Mouse (Mus musculus): ENCODE results near the gene Gm20388. TPM values are rescaled to one million over a fixed set of nuclear protein-coding genes. Genes with fewer than 3 reads are reported as not detected.

Gm20388 gene
- polyA plus RNA-seq, 1 experiment from 2014 or later, result not detected

DNA sequence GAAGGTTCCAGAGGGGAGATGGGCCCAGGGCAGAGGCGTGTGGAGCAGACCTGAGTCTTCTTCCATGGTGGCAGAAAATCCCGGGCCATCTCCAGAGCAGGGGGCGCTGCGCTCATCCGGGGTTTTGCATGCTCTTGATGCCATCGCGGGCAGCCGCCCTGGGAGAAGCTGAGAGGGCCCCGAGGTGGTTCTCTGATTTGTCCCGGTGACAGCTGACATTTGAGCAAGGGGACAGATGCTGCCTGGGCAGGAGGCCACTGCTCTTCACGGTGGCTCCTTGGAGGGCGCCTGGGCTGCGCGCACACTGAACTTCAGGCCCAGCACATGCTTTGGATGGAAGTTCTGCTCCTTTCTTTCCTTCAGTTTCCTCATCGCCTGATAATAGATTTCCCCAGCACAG lies 2207.9 kb downstream of the Gm20388 start:
- WGBS, result 70% methylated on average over 15 of the region's 15 CpGs
- H3K9me3 ChIP-seq (ENCODE audit: control insufficient read depth, low read length), result no peaks in the 10 kb centered on the region
- ATAC-seq (ENCODE audit: insufficient number of reproducible peaks, low FRiP score, low TSS enrichment, low read depth), result no peak
- no peak overlapping the region for H3K4me2 ChIP-seq (ENCODE audit: low read depth, severe bottlenecking)
- H3K4me3 ChIP-seq (ENCODE audit: low read depth, low read length), result no peak overlapping the region
- DNase-seq (ENCODE audit: low spot score), result no peak
- H3K27me3 ChIP-seq (ENCODE audit: control insufficient read depth, insufficient read depth, low read length), result no peaks in the 10 kb centered on the region
- no peak overlapping the region for H3K9ac ChIP-seq (ENCODE audit: low read length)
- H3K36me3 ChIP-seq (ENCODE audit: control insufficient read depth, insufficient read depth, low read length), result no peaks in the 10 kb centered on the region
- no peaks in the 10 kb centered on the region for H3K4me1 ChIP-seq (ENCODE audit: control insufficient read depth, insufficient read depth, low read length)
- no peak overlapping the region for H3K27ac ChIP-seq (replicated peaks; ENCODE audit: low read depth, low read length)

- H3K4me2 ChIP-seq (ENCODE audit: low read depth, severe bottlenecking), result no peak overlapping the region
- no peaks in the 10 kb centered on the region for H3K27me3 ChIP-seq (ENCODE audit: control insufficient read depth, insufficient read depth, low read length)
- DNase-seq (ENCODE audit: low spot score) (peak; percentile 46), ATAC-seq (ENCODE audit: insufficient number of reproducible peaks, low FRiP score, low TSS enrichment, low read depth) (no peak)
- no peak overlapping the region for H3K4me3 ChIP-seq (ENCODE audit: low read depth, low read length)
- H3K27ac ChIP-seq (replicated peaks; ENCODE audit: low read depth, low read length), result no peak overlapping the region
- H3K36me3 ChIP-seq (ENCODE audit: control insufficient read depth, insufficient read depth, low read length), result no peaks in the 10 kb centered on the region
- whole genome bisulfite sequencing, result 94% methylated on average over 3 of the region's 3 CpGs
- no peaks in the 10 kb centered on the region for H3K9me3 ChIP-seq (ENCODE audit: control insufficient read depth, low read length)
- H3K9ac ChIP-seq (ENCODE audit: low read length), result no peak overlapping the region
- H3K4me1 ChIP-seq (ENCODE audit: control insufficient read depth, insufficient read depth, low read length), result no peaks in the 10 kb centered on the region
These were observed 2213.7 kb downstream of the Gm20388 start for GRCm38 (mm10) chr8:122124326-122124725.

DNA sequence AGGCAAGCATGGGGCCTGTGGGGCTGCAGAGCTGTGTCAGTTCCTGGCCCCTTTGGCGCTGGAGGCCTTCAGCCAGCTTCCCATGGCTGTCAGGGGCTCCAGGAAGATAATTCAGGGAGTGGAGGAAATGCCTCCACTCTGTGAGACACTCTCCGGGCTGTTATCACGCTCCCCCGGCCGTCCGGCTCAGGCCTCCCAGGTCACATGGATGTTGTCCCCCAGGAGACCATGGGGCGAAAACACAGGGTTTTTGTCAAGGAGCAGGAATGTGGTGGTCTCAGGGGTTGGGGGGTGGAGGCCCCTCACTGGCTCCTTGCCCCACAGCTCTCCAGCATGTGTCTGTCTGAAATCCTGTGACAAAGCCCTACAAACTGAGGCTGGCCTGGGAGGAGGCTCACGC lies 2216.0 kb downstream of the Gm20388 start:
- no peaks in the 10 kb centered on the region for H3K36me3 ChIP-seq (ENCODE audit: control insufficient read depth, insufficient read depth, low read length)
- DNase-seq (ENCODE audit: low spot score) (no peak), ATAC-seq (ENCODE audit: insufficient number of reproducible peaks, low FRiP score, low TSS enrichment, low read depth) (no peak)
- no peak overlapping the region for H3K4me2 ChIP-seq (ENCODE audit: low read depth, severe bottlenecking)
- H3K9me3 ChIP-seq (ENCODE audit: control insufficient read depth, low read length), result no peaks in the 10 kb centered on the region
- H3K27ac ChIP-seq (replicated peaks; ENCODE audit: low read depth, low read length), result no peak overlapping the region
- no peaks in the 10 kb centered on the region for H3K4me1 ChIP-seq (ENCODE audit: control insufficient read depth, insufficient read depth, low read length)
- no peak overlapping the region for H3K9ac ChIP-seq (ENCODE audit: low read length)
- 79% methylated on average over 8 of the region's 8 CpGs for WGBS
- no peak overlapping the region for H3K4me3 ChIP-seq (ENCODE audit: low read depth, low read length)
- H3K27me3 ChIP-seq (ENCODE audit: control insufficient read depth, insufficient read depth, low read length), result no peaks in the 10 kb centered on the region

DNA sequence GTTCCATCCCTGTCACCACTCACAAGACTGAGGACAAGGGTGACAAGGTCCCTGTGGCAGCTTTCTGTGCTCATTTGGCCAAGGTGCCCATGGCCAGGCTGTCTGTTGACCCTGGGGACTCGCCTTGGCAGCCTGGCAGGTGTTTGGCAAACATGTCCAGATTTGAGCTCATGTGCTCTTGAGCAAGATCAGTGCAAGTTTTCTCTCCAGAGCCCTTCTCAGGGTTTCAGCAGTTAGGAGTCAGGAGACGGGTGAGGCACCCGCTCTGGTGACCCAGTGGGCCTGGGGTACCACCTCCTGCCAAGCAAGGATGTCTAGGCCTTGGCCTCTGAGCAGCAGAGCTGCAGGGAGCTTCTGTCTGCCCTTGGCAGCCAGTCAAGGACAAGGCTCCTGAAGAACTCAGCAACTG lies 2223.5 kb downstream of the Gm20388 start:
- WGBS, result 88% methylated on average over 3 of the region's 3 CpGs
- H3K9me3 ChIP-seq (ENCODE audit: control insufficient read depth, low read length), result no peaks in the 10 kb centered on the region

DNA sequence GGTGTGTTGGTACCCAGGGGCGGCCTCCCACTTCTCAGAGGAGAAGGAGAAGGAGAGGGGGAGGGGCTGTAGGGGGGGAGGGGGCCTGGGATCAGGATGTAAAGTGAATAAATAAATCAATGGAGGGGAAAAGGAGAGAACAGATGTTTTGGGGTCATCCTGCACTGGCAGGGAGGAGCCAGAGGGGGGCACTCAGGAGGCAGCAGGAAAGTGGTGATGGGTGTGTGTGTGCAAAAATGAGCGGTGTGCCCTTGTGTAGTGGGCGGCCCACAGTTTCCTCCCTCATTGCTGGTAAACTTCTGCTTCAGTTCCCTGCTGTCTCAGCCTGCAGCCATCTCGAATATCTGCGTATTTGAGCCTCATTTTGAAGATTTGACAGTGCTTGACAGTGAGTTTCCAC lies 2224.9 kb downstream of the Gm20388 start:
- H3K4me1 ChIP-seq (ENCODE audit: control insufficient read depth, insufficient read depth, low read length), result no peaks in the 10 kb centered on the region
- no peaks in the 10 kb centered on the region for H3K36me3 ChIP-seq (ENCODE audit: control insufficient read depth, insufficient read depth, low read length)
- no peak for ATAC-seq (ENCODE audit: insufficient number of reproducible peaks, low FRiP score, low TSS enrichment, low read depth)
- H3K4me2 ChIP-seq (ENCODE audit: low read depth, severe bottlenecking), result no peak overlapping the region
- 74% methylated on average over 5 of the region's 5 CpGs for WGBS
- no peak overlapping the region for H3K4me3 ChIP-seq (ENCODE audit: low read depth, low read length)
- no peak overlapping the region for H3K27ac ChIP-seq (replicated peaks; ENCODE audit: low read depth, low read length)
- no peaks in the 10 kb centered on the region for H3K9me3 ChIP-seq (ENCODE audit: control insufficient read depth, low read length)
- DNase-seq (ENCODE audit: low spot score), result no peak
- H3K9ac ChIP-seq (ENCODE audit: low read length), result no peak overlapping the region
- no peaks in the 10 kb centered on the region for H3K27me3 ChIP-seq (ENCODE audit: control insufficient read depth, insufficient read depth, low read length)

More for the DNA sequence above, 2223.5 kb downstream of the Gm20388 start:
- Histone ChIP-seq H3K4me3 (ENCODE audit: low read depth, low read length) (no peak overlapping the region), H3K4me2 (ENCODE audit: low read depth, severe bottlenecking) (no peak overlapping the region), H3K9ac (ENCODE audit: low read length) (no peak overlapping the region), H3K36me3 (ENCODE audit: control insufficient read depth, insufficient read depth, low read length) (no peaks in the 10 kb centered on the region), H3K27me3 (ENCODE audit: control insufficient read depth, insufficient read depth, low read length) (no peaks in the 10 kb centered on the region), H3K4me1 (ENCODE audit: control insufficient read depth, insufficient read depth, low read length) (no peaks in the 10 kb centered on the region), H3K27ac (replicated peaks; ENCODE audit: low read depth, low read length) (no peak overlapping the region)
- ATAC-seq (ENCODE audit: insufficient number of reproducible peaks, low FRiP score, low TSS enrichment, low read depth), result no peak
- no peak for DNase-seq (ENCODE audit: low spot score)

GRCm38 (mm10) chr8:122139784-122140183 lies 2229.1 kb downstream of the Gm20388 start:
- H3K27me3 ChIP-seq (ENCODE audit: control insufficient read depth, insufficient read depth, low read length), result no peaks in the 10 kb centered on the region
- H3K9me3 ChIP-seq (ENCODE audit: control insufficient read depth, low read length), result no peaks in the 10 kb centered on the region
- DNase-seq (ENCODE audit: low spot score) (peak; percentile 68), ATAC-seq (ENCODE audit: insufficient number of reproducible peaks, low FRiP score, low TSS enrichment, low read depth) (no peak)
- no peak overlapping the region for H3K27ac ChIP-seq (replicated peaks; ENCODE audit: low read depth, low read length)
- H3K4me2 ChIP-seq (ENCODE audit: low read depth, severe bottlenecking), result no peak overlapping the region
- H3K36me3 ChIP-seq (ENCODE audit: control insufficient read depth, insufficient read depth, low read length), result no peaks in the 10 kb centered on the region
- no peaks in the 10 kb centered on the region for H3K4me1 ChIP-seq (ENCODE audit: control insufficient read depth, insufficient read depth, low read length)
- H3K4me3 ChIP-seq (ENCODE audit: low read depth, low read length), result no peak overlapping the region
- no peak overlapping the region for H3K9ac ChIP-seq (ENCODE audit: low read length)
- 33% methylated on average over 5 of the region's 5 CpGs for WGBS

GRCm38 (mm10) chr8:122140411-122140810 lies 2229.8 kb downstream of the Gm20388 start:
- no peak for ATAC-seq (ENCODE audit: insufficient number of reproducible peaks, low FRiP score, low TSS enrichment, low read depth)
- WGBS, result 93% methylated on average over 4 of the region's 4 CpGs
- H3K27me3 ChIP-seq (ENCODE audit: control insufficient read depth, insufficient read depth, low read length), result no peaks in the 10 kb centered on the region
- H3K4me3 ChIP-seq (ENCODE audit: low read depth, low read length), result no peak overlapping the region
- H3K9ac ChIP-seq (ENCODE audit: low read length), result no peak overlapping the region
- no peak for DNase-seq (ENCODE audit: low spot score)
- H3K4me2 ChIP-seq (ENCODE audit: low read depth, severe bottlenecking), result no peak overlapping the region
- H3K36me3 ChIP-seq (ENCODE audit: control insufficient read depth, insufficient read depth, low read length), result no peaks in the 10 kb centered on the region
- H3K9me3 ChIP-seq (ENCODE audit: control insufficient read depth, low read length), result no peaks in the 10 kb centered on the region
- no peaks in the 10 kb centered on the region for H3K4me1 ChIP-seq (ENCODE audit: control insufficient read depth, insufficient read depth, low read length)
- H3K27ac ChIP-seq (replicated peaks; ENCODE audit: low read depth, low read length), result no peak overlapping the region

DNA sequence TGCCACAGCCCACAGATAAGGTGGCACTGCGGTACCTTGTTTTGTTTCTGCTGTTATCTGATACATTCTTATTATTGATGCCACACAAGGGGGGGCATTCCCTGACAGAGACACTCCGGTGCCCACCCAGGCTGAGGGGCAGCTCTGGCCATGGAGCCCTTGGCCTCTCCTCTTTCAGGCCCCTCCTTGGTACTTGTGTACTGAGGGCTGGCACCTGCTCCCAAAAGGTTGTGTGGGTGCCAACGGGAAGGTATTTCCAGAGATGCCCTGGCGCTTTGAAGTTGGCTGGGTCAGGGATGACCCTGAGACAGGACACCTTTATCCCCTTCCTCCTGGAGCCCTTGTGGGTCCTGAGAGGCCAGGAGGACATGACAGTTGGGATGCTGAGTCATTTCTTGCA lies 2231.8 kb downstream of the Gm20388 start:
- Histone ChIP-seq H3K9ac (ENCODE audit: low read length) (no peak overlapping the region), H3K4me1 (ENCODE audit: control insufficient read depth, insufficient read depth, low read length) (no peaks in the 10 kb centered on the region), H3K9me3 (ENCODE audit: control insufficient read depth, low read length) (no peaks in the 10 kb centered on the region), H3K27me3 (ENCODE audit: control insufficient read depth, insufficient read depth, low read length) (no peaks in the 10 kb centered on the region), H3K36me3 (ENCODE audit: control insufficient read depth, insufficient read depth, low read length) (no peaks in the 10 kb centered on the region), H3K27ac (replicated peaks; ENCODE audit: low read depth, low read length) (no peak overlapping the region), H3K4me3 (ENCODE audit: low read depth, low read length) (no peak overlapping the region), H3K4me2 (ENCODE audit: low read depth, severe bottlenecking) (no peak overlapping the region)
- ATAC-seq (ENCODE audit: insufficient number of reproducible peaks, low FRiP score, low TSS enrichment, low read depth), result no peak
- DNase-seq (ENCODE audit: low spot score), result no peak
- 87% methylated on average over 4 of the region's 4 CpGs for WGBS

- no peak overlapping the region for H3K9ac ChIP-seq (ENCODE audit: low read length)
- H3K36me3 ChIP-seq (ENCODE audit: control insufficient read depth, insufficient read depth, low read length), result no peaks in the 10 kb centered on the region
- H3K4me3 ChIP-seq (ENCODE audit: low read depth, low read length), result no peak overlapping the region
- 92% methylated on average over 1 of the region's 1 CpGs for WGBS
- no peaks in the 10 kb centered on the region for H3K27me3 ChIP-seq (ENCODE audit: control insufficient read depth, insufficient read depth, low read length)
- H3K9me3 ChIP-seq (ENCODE audit: control insufficient read depth, low read length), result no peaks in the 10 kb centered on the region
- ATAC-seq (ENCODE audit: insufficient number of reproducible peaks, low FRiP score, low TSS enrichment, low read depth) (no peak), DNase-seq (ENCODE audit: low spot score) (no peak)
- H3K4me2 ChIP-seq (ENCODE audit: low read depth, severe bottlenecking), result no peak overlapping the region
- no peak overlapping the region for H3K27ac ChIP-seq (replicated peaks; ENCODE audit: low read depth, low read length)
- no peaks in the 10 kb centered on the region for H3K4me1 ChIP-seq (ENCODE audit: control insufficient read depth, insufficient read depth, low read length)
These were observed 2232.6 kb downstream of the Gm20388 start for GRCm38 (mm10) chr8:122143231-122143630.
